Mouse (Mus musculus): ENCODE data around the gene Cox20. TPM values are rescaled to one million over a fixed set of nuclear protein-coding genes. Genes with fewer than 3 reads are reported as not detected.
A peak's percentile ranks its signal among the peaks of the same experiment; 100 is the strongest.

Gene Cox20
- total RNA-seq, 2 experiments from 2014 or later, result 33.3 to 63.8 TPM

DNA sequence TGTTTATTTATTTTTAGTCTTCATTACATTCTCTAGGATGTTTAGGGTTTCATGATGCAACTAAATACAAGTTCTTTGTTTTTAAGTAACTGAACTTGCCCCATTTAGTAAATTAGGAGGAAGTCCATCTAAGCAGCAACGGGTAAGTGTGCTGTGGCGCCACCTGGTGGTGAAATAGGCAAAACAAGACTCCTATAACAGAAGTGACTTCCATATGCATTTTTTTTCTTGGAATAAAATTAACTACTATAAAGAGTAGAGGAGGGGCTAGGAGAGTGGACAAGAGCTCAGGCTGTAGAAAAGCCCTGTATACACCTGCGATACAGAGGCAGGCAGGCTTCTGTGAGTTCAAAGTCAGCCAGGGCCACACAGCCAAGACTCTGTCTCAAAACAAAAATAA, 15.5 kb upstream of the Cox20 start:
- intact Hi-C loops (cut with DNase I), result loop anchor here (1.0 to 2.0 kb wide), 2 partner anchors 61 to 156 kb away; no protein-coding TSS in a partner anchor
- DNase-seq, result peak; percentile 79
- TF ChIP-seq CTCF (IDR thresholded peaks at IDR 0.05), result peak; percentile 92
- H3K4me3 ChIP-seq, result no peak overlapping the region
- no peak overlapping the region for H3K27ac ChIP-seq

DNA sequence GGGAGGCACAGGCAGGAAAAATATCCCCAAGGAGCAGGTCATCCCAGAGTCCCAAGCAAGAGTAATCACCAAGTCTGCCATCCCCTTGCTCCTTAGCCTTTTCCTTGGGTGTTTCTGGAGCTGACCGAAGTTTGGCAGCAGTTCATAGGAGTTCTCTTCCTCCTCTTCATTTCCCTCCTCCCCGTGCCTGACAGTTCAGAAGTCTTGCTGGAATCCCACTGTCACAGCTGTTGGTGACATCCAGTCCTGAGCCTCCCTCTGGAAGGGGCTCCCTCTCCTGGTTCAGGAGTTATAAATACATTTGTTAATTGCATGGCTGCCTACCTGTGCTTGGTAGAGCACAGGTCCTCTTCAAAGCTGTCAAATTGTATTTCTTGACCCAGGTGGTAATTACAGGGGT, 9.4 kb upstream of the Cox20 start:
- TF ChIP-seq CTCF (IDR thresholded peaks at IDR 0.05), result no peak
- H3K27ac ChIP-seq, result no peak overlapping the region
- intact Hi-C loops (cut with DNase I), result no loop called here
- no peak overlapping the region for H3K4me3 ChIP-seq
- no peak for DNase-seq

GRCm38 (mm10) chr1:178310128-178310527, 8.8 kb upstream of the Cox20 start:
- DNase-seq, result no peak
- intact Hi-C loops (cut with DNase I), result loop anchor here (1.0 kb wide), 2 partner anchors 139 to 153 kb away; no protein-coding TSS in a partner anchor
- TF ChIP-seq CTCF (IDR thresholded peaks at IDR 0.05), result peak; percentile 59
- Histone ChIP-seq H3K27ac (no peak overlapping the region), H3K4me3 (no peak overlapping the region)

DNA sequence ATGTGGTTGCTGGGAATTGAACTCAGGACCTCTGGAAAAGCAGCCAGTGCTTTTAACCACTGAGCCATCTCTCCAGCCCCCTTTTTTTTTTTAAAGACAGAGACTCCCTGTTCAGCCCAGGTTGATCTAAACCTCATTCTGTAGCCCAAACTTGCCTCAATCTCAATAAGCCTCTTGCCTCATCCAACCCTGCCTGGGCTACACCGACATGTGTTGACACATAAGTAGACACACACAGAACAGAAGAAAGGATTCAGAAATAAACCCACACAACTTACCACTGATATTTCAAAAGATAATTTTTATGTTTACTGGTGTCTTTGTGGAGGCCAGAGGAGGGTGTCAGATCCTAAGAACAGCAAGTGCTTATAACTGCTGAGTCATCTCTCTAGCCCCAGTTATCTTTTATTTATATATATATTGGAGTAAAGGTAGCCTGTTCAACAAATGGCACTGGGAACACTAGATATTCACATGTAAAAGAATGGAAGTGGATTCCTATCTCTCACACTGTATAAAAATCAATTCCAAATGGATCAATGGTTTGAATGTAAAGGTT, 5.8 kb upstream of the Cox20 start:
- no peak for DNase-seq
- TF ChIP-seq CTCF (IDR thresholded peaks at IDR 0.05), result no peak
- Histone ChIP-seq H3K27ac (no peak overlapping the region), H3K4me3 (no peak overlapping the region)
- intact Hi-C loops (cut with DNase I), result no loop called here

GRCm38 (mm10) chr1:178314236-178314635, 4.7 kb upstream of the Cox20 start:
- no peak for DNase-seq
- Histone ChIP-seq H3K4me3 (no peak overlapping the region), H3K27ac (no peak overlapping the region; the same call in 1 of the 2 replicates)
- intact Hi-C loops (cut with DNase I), result no loop called here
- TF ChIP-seq CTCF (IDR thresholded peaks at IDR 0.05), result no peak

DNA sequence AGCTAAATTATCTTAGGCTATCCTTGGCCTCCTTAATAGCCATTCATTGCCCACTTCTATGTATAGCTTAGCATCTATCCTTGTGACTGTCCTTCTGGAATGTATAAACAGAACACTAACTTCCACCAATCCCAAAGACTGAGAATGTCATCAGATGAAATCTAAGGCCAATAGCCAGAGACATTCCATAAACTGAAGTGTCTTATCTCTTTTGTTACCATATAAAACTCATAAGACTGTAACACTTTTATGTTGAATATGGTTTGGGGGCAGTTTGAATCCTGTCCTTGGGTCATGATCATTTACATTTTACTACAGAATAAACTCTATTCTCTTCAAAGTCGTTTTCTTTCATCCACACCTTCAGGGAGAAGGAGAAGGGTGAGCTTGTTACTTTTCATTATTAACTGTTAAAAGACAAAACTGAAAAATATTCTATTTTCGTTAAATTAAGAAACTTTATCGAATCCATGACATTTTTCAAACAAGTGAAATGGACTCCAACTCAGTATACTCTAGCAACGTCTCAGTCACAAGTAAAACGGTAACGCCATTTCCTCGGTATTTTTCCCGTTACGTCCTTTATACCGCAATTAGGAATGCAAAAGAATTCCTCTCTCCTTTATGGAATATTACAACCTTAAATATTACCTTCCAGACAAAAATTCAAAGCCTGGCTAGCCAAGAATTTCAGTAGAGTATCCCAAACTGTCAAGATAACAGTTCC, 1.5 kb upstream of the Cox20 start:
- no peak for TF ChIP-seq CTCF (IDR thresholded peaks at IDR 0.05)
- Histone ChIP-seq H3K4me3 (peak overlapping the region; percentile 94), H3K27ac (peak overlapping the region; percentile 100)
- no peak for DNase-seq
- intact Hi-C loops (cut with DNase I), result loop anchor here (1.0 kb wide), 2 partner anchors 19 to 89 kb away; partner anchors contain the start of gene Efcab2

GRCm38 (mm10) chr1:178318002-178318388, 935 bp upstream of the Cox20 start:
- Histone ChIP-seq H3K27ac (peak overlapping the region; percentile 100), H3K4me3 (peak overlapping the region; percentile 94)
- no peak for TF ChIP-seq CTCF (IDR thresholded peaks at IDR 0.05)
- intact Hi-C loops (cut with DNase I), result loop anchor here (1.0 kb wide), 2 partner anchors 18 to 88 kb away; partner anchors contain the start of gene Efcab2
- no peak for DNase-seq

- intact Hi-C loops (cut with DNase I), result no loop called here
- peak; percentile 48 for DNase-seq
- peak overlapping the region; percentile 94 for H3K4me3 ChIP-seq
Measured at GRCm38 (mm10) chr1:178319295-178320037, 536 bp downstream of the Cox20 start.

DNA sequence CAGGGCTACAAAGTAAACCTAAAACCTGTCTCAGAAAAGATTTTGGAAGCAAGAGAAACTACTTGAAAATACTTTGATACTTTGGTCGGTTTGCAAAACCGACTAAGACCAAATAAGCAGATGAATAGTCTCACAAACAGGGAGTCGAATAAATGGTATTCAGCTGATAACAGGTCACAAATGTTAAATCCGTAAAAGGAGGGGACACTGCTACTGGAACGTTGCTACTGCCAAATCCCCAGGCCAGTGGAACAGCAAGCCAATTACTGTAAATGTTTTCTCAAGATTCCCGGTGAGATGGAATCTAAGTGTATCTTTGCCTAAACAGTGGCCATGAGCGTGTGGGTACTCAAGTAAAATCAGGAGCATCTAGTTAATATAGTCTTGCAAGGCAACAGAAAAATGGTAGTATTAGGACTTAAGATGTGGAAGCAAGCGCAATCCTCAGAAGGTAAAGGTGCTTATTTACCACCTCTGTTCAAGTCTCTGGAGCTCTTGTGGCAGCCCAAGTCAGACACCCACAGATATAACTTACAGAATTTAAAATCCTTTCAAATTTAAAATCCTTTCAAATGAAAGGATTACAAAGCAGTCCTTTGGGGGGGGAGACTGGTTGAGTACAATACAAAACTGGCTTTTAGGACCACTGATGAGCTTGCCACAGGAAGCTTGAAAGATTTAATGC, 1.2 kb downstream of the Cox20 start:
- intact Hi-C loops (cut with DNase I), result no loop called here

More at GRCm38 (mm10) chr1:178319295-178320037, 536 bp downstream of the Cox20 start:
- H3K27ac ChIP-seq, result peak overlapping the region; percentile 100
- TF ChIP-seq CTCF (IDR thresholded peaks at IDR 0.05), result no peak

GRCm38 (mm10) chr1:178320723-178321590, 2.0 kb downstream of the Cox20 start:
- intact Hi-C loops (cut with DNase I), result loop anchor here (1.0 kb wide), 1 partner anchor 13 kb away; no protein-coding TSS in a partner anchor
- no peak for DNase-seq

More for the DNA sequence above, 1.2 kb downstream of the Cox20 start:
- TF ChIP-seq CTCF (IDR thresholded peaks at IDR 0.05), result no peak
- H3K27ac ChIP-seq, result peak overlapping the region; percentile 100
- peak overlapping the region; percentile 94 for H3K4me3 ChIP-seq
- DNase-seq, result no peak

DNA sequence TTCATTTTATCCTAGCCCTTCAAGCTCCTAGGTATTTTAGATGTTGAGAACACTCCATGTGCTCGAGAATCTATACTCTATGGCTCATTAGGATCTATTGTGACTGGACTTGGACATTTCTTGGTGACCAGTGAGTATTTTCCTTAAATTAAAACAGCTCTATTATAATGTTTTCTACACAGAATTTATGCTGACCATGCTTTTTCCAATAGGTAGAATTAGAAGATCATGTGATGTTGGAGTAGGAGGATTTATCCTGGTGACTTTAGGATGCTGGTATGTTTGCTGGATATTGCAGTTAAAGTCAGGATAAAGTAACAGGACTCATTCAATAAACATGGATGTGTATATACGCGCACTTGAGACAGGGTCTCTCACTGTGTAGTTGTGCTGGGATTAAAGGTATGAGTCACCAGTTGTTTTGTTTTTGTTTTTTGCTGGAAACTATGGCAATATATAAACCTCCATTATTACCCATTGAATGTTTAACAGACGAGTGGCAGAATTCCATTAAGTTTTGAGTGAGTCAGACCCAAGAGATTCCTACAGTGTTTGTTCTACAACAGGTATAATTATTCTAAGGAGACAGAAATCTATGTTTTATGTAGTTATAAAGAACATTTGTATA, 2.9 kb downstream of the Cox20 start:
- H3K27ac ChIP-seq, result peak overlapping the region; percentile 100; the same call in 1 of the 2 replicates
- H3K4me3 ChIP-seq, result peak overlapping the region; percentile 94; the same call in 1 of the 2 replicates
- TF ChIP-seq CTCF (IDR thresholded peaks at IDR 0.05), result no peak
- intact Hi-C loops (cut with DNase I), result loop anchor here (1.0 kb wide), 2 partner anchors 9 to 12 kb away; no protein-coding TSS in a partner anchor
- DNase-seq, result no peak

More at GRCm38 (mm10) chr1:178320723-178321590, 2.0 kb downstream of the Cox20 start:
- H3K27ac ChIP-seq, result peak overlapping the region; percentile 100
- peak overlapping the region; percentile 94 for H3K4me3 ChIP-seq
- no peak for TF ChIP-seq CTCF (IDR thresholded peaks at IDR 0.05)

All from gastrocnemius, adult 2 months (tissue).